Mouse (Mus musculus) ovary, adult 18-20 months (tissue): ENCODE data around the gene Maml3.

Source experiments
- DNase-seq: peaks from one replicate; pipeline ENCODE4 v3.0.0; 2022; ENCODE audit warnings: low spot score, mixed read lengths

Maml3 gene

GRCm38 (mm10) chr3:52003663-52004062 is 101.2 kb downstream of the Maml3 start:
- no peak for DNase-seq

- DNase-seq = no peak
Measured at GRCm38 (mm10) chr3:52001518-52001895, 103.4 kb downstream of the Maml3 start.

GRCm38 (mm10) chr3:52000871-52001517 is 103.9 kb downstream of the Maml3 start:
- no peak for DNase-seq

GRCm38 (mm10) chr3:51999671-52000437 is 105.0 kb downstream of the Maml3 start:
- DNase-seq = no peak

GRCm38 (mm10) chr3:51998511-51999399 is 106.1 kb downstream of the Maml3 start:
- DNase-seq = no peak

GRCm38 (mm10) chr3:51997616-51998015 is 107.3 kb downstream of the Maml3 start:
- DNase-seq = no peak

GRCm38 (mm10) chr3:51986507-51986906 is 118.4 kb downstream of the Maml3 start:
- DNase-seq = no peak

GRCm38 (mm10) chr3:51981496-51981895 is 123.4 kb downstream of the Maml3 start:
- DNase-seq = no peak

- no peak for DNase-seq
Measured at GRCm38 (mm10) chr3:51977654-51978352, 127.1 kb downstream of the Maml3 start.

- DNase-seq = no peak
Measured at GRCm38 (mm10) chr3:51974601-51975000, 130.3 kb downstream of the Maml3 start.

- DNase-seq = no peak
Measured at GRCm38 (mm10) chr3:51974153-51974552, 130.7 kb downstream of the Maml3 start.

- DNase-seq = no peak
Measured at GRCm38 (mm10) chr3:51972576-51972975, 132.3 kb downstream of the Maml3 start.

- DNase-seq = no peak
Measured at GRCm38 (mm10) chr3:51970489-51970888, 134.4 kb downstream of the Maml3 start.

GRCm38 (mm10) chr3:51969451-51969850 is 135.4 kb downstream of the Maml3 start:
- DNase-seq = no peak

GRCm38 (mm10) chr3:51965841-51966240 is 139.0 kb downstream of the Maml3 start:
- no peak for DNase-seq

- no peak for DNase-seq
Measured at GRCm38 (mm10) chr3:51965436-51965835, 139.4 kb downstream of the Maml3 start.

- DNase-seq = no peak
Measured at GRCm38 (mm10) chr3:51965008-51965407, 139.9 kb downstream of the Maml3 start.

- DNase-seq = no peak
Measured at GRCm38 (mm10) chr3:51963891-51964593, 140.8 kb downstream of the Maml3 start.

GRCm38 (mm10) chr3:51963151-51963791 is 141.6 kb downstream of the Maml3 start:
- no peak for DNase-seq

- DNase-seq = no peak
Measured at GRCm38 (mm10) chr3:51958751-51959150, 146.1 kb downstream of the Maml3 start.

- no peak for DNase-seq
Measured at GRCm38 (mm10) chr3:51954441-51954840, 150.4 kb downstream of the Maml3 start.
